Mouse (Mus musculus): Measurements from ENCODE around the gene Ano10. TPM values are rescaled to one million over a fixed set of nuclear protein-coding genes. Genes with fewer than 3 reads are reported as not detected.

The Ano10 gene
- polyA plus RNA-seq, 1 experiment from 2014 or later, result 26.3 TPM

DNA sequence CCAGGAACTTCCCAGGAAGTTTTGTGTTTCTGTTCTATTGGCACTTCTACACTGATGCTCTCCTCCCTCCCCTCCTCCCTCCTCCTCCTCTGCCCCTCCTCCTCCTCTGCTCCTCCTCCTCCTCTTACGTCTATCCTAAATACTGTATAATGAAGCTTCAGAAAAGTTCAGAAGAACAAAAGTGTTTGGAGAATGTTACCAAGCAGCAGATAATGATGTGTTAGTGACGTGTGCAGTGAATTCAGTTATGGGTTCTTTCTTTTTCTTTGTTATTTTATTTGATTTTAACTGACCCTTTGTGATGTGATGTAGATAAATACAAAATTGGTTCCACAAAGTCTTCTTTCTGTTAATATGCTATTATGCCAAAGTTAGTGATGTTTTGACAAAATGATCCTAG, 155.0 kb downstream of the Ano10 start:
- WGBS, result 68% methylated on average over 2 of the region's 2 CpGs
- Histone ChIP-seq H3K27ac (replicated peaks) (no peak overlapping the region), H3K27me3 (replicated peaks; ENCODE audit: low read depth, poor library complexity, severe bottlenecking) (no peaks in the 10 kb centered on the region), H3K36me3 (replicated peaks) (peaks cover 42% of the 10 kb centered on the region), H3K4me3 (no peak overlapping the region), H3K4me1 (peaks cover 8% of the 10 kb centered on the region), H3K9me3 (peaks cover 1% of the 10 kb centered on the region; the same call in 1 of the 2 replicates)
- DNase-seq (ENCODE audit: low spot score), result no peak

DNA sequence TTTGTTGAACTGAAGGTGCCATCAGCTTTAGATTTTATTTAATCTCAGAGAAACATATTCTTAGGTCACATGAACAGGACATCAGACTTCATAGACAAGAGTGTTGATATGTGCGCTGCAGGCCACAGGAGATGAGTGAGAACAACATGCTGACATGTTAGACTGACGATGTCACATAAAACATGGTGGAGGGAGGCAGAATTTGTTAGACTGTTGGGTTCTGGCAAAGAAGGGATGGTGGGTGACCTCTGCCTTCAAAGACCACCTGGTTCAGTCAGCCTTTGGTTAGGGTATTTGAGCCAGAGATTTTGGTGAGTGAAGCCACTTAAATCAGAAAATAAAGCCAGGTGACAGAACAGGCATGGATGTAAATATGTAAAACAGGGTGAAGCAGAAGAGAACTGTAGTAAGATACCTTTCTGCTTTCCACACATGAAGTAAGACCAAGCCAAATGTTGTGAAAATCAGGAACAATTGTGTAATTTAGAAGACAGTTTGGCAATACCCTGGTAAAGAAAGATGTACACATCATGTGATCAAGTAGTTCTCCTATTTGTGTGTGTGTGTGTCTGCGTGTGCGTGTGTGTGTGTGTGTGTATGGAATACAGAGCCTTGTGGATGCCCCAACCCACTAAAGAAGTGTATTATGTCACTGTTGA, 155.7 kb downstream of the Ano10 start:
- H3K4me3 ChIP-seq, result no peak overlapping the region
- peaks cover 35% of the 10 kb centered on the region for H3K36me3 ChIP-seq (replicated peaks)
- no peak for DNase-seq (ENCODE audit: low spot score)
- no peak overlapping the region for H3K27ac ChIP-seq (replicated peaks)
- H3K9me3 ChIP-seq, result no peaks in the 10 kb centered on the region
- WGBS, result 95% methylated on average over 4 of the region's 4 CpGs
- H3K27me3 ChIP-seq (replicated peaks; ENCODE audit: low read depth, poor library complexity, severe bottlenecking), result no peaks in the 10 kb centered on the region
- H3K4me1 ChIP-seq, result peaks cover 8% of the 10 kb centered on the region

DNA sequence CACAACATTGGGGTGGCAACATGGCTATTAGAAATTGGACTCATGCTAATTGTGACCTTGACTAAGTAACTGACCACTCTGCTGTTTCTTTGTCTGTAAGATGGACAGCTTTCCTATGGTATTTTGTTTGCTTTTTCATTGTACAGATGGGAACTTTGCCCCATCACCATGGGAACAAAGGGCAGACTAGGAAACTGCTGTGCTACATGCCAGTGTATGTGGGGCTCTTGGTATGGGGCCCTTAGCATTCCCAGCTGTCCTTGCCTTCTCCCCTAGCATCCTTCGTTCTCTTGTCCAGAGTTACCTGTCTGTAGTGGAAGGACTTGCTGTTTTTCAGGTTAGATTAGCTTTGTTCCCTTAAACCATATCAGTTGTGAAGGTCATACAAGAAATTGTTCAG, 156.3 kb downstream of the Ano10 start:
- 90% methylated on average over 1 of the region's 1 CpGs for WGBS
- H3K27me3 ChIP-seq (replicated peaks; ENCODE audit: low read depth, poor library complexity, severe bottlenecking), result no peaks in the 10 kb centered on the region
- H3K36me3 ChIP-seq (replicated peaks), result peaks cover 37% of the 10 kb centered on the region
- H3K4me3 ChIP-seq, result no peak overlapping the region
- H3K27ac ChIP-seq (replicated peaks), result no peak overlapping the region
- DNase-seq (ENCODE audit: low spot score), result no peak
- peaks cover 8% of the 10 kb centered on the region for H3K4me1 ChIP-seq
- no peaks in the 10 kb centered on the region for H3K9me3 ChIP-seq

DNA sequence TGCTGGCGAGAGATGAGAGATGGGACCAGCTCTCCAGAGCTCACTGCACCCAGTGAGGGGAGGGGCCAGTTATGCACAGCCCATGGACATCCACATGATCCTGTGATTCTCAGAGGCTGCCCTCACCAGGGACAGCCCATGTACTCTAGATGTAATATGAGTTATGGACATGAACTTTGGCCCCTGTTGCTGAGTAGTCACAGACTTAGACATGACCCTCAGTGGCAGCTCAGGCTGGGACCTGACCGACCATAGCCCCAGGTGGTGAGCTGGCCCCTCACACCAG, 158.4 kb downstream of the Ano10 start:
- Histone ChIP-seq H3K9me3 (no peaks in the 10 kb centered on the region), H3K4me3 (no peak overlapping the region), H3K27ac (replicated peaks) (no peak overlapping the region), H3K36me3 (replicated peaks) (peaks cover 41% of the 10 kb centered on the region), H3K27me3 (replicated peaks; ENCODE audit: low read depth, poor library complexity, severe bottlenecking) (no peaks in the 10 kb centered on the region), H3K4me1 (peaks cover 8% of the 10 kb centered on the region)
- DNase-seq (ENCODE audit: low spot score), result no peak
- WGBS, result 76% methylated on average over 2 of the region's 2 CpGs

DNA sequence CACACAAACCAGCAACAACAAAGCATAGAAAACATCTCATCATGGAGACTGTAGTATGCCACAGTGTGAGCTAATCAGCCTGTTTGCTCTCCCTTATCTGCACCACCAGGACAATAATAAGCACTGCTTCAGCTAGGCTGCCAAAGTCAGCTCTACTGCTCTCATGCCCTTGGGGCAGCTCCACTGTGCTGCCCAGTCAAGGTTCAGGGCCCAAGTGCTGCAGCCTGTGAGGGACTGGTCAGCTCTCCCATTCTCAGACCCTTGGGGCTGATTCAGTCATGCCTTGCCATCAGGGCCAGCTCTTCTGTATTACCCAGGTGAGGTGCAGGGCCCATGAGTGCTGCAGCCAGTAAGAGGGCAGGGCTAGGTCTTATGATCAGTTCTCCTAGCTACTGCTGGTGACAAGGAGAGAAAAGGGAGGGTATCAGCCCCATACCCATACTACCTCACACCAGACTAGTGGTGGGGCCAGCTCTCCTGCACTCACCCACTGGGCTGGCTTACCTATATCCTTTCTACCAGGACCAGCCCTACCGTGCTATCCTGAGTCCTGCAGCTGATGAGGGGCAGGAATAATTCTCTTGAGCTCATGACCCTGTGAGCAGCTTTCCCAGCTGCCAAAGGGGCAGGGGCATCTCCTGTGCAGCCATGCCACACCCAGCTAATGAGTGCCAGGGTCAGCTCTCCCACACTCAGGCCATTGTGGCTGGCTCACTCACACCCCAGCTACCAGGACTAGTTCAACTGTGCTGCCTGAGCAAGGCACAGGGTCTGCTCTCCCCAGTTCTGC, 158.9 kb downstream of the Ano10 start:
- Histone ChIP-seq H3K4me1 (peaks cover 11% of the 10 kb centered on the region), H3K9me3 (no peaks in the 10 kb centered on the region), H3K27me3 (replicated peaks; ENCODE audit: low read depth, poor library complexity, severe bottlenecking) (no peaks in the 10 kb centered on the region), H3K36me3 (replicated peaks) (peaks cover 41% of the 10 kb centered on the region), H3K4me3 (no peak overlapping the region), H3K27ac (replicated peaks) (no peak overlapping the region)
- WGBS, result 76% methylated on average over 1 of the region's 1 CpGs
- DNase-seq (ENCODE audit: low spot score), result no peak

DNA sequence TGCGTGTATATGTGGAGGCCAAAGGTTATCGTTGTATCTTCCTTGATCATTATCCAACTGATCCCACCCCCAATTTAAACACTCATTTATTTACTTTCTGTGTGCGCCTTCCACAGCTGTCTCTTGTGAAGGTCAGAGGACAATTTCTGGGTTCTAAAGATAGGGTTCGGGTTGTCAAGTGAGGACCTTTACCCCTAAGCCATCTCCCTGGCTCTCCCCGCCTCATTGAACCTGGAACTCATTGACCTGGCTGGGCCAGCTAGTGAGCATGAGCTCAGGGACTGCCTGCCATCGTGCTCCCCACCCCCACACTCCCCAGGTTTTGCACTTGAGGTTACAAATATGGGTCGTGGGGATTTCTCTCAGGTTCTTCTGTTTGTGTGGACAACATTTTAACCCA, 162.1 kb downstream of the Ano10 start:
- H3K4me1 ChIP-seq, result peaks cover 15% of the 10 kb centered on the region
- DNase-seq (ENCODE audit: low spot score), result no peak
- WGBS, result 76% methylated on average over 7 of the region's 7 CpGs
- no peaks in the 10 kb centered on the region for H3K27me3 ChIP-seq (replicated peaks; ENCODE audit: low read depth, poor library complexity, severe bottlenecking)
- no peaks in the 10 kb centered on the region for H3K9me3 ChIP-seq
- H3K27ac ChIP-seq (replicated peaks), result no peak overlapping the region
- no peak overlapping the region for H3K4me3 ChIP-seq
- H3K36me3 ChIP-seq (replicated peaks), result peaks cover 27% of the 10 kb centered on the region

DNA sequence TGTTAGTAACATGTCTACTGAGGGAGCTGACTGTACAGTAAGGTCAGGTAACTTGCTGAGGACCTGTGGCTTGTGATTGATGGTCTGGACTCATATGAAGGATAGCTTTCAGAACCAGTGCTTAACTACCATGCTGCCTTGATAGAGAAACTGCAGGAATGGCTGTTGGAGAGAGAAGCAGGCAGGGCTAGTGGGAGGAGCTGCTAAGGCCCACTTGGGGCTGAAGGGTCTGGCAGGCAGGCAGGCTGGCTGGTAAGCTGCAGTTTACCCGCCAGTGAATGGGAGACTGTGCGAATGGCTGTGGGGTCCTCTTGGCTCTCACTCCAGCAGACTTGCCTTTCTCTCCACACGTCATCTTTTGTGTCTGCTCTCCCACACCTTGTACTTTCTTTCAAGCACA, 163.6 kb downstream of the Ano10 start:
- 45% methylated on average over 3 of the region's 3 CpGs for WGBS

DNA sequence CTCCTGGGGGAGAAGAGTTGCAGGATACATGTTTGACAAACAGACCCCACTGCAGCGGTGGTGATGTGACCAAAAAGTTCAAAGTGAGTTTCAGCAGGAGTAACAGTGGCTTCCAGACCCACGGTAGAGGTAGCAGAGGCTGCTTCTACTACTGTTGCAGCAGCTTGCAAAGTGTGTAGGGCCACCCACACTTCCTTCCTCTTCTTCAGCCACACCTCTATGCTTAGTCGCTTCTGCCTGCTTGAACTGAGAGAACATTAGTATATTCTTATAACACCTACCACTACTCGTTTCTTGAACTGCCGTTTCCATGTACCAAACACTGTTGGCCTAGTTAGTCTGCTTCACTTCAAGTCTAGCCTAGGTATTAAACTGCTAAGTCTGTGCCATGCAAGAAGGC, 165.5 kb downstream of the Ano10 start:
- H3K4me1 ChIP-seq, result peaks cover 12% of the 10 kb centered on the region
- H3K4me3 ChIP-seq, result no peak overlapping the region
- H3K36me3 ChIP-seq (replicated peaks), result peaks cover 10% of the 10 kb centered on the region; the same call in 1 of the 2 replicates
- 84% methylated on average over 5 of the region's 5 CpGs for WGBS
- no peak overlapping the region for H3K27ac ChIP-seq (replicated peaks)
- no peaks in the 10 kb centered on the region for H3K27me3 ChIP-seq (replicated peaks; ENCODE audit: low read depth, poor library complexity, severe bottlenecking)
- H3K9me3 ChIP-seq, result no peaks in the 10 kb centered on the region
- DNase-seq (ENCODE audit: low spot score), result no peak

More for the DNA sequence above, 163.6 kb downstream of the Ano10 start:
- H3K27me3 ChIP-seq (replicated peaks; ENCODE audit: low read depth, poor library complexity, severe bottlenecking), result no peaks in the 10 kb centered on the region
- H3K9me3 ChIP-seq, result no peaks in the 10 kb centered on the region
- H3K4me3 ChIP-seq, result no peak overlapping the region
- peaks cover 17% of the 10 kb centered on the region for H3K4me1 ChIP-seq
- no peak for DNase-seq (ENCODE audit: low spot score)
- peaks cover 16% of the 10 kb centered on the region for H3K36me3 ChIP-seq (replicated peaks)
- H3K27ac ChIP-seq (replicated peaks), result no peak overlapping the region

DNA sequence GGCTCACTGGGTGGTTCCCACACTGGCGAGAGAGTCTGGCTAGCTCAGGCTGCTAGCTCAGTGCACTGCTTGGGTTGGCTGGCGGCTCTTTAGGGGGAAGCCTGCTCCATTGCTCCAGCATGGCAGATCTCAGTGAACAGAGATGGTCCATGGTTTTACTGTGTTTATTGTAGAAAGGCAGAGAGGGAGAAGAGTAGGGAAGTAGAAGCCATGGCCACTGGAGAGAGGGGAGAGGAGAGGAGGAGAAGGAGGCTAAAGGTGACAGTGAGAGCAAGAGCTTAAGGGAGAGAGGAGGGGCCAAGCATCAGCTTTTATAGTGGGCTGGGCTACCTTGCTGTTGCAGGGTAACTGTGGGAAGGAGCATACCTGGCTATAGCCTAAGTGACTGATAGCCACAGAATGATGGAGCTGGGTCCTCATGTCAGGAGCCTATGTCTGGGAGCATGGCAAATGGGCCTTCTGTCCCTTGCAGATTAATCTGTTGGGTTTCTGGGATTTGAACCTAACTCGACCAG, 166.9 kb downstream of the Ano10 start:
- Histone ChIP-seq H3K27me3 (replicated peaks; ENCODE audit: low read depth, poor library complexity, severe bottlenecking) (no peaks in the 10 kb centered on the region), H3K4me1 (peaks cover 12% of the 10 kb centered on the region), H3K27ac (replicated peaks) (no peak overlapping the region), H3K4me3 (no peak overlapping the region), H3K36me3 (replicated peaks) (0 out of 2 replicates have a peak, but pooled peaks cover 3% of the 10 kb centered on the region), H3K9me3 (no peaks in the 10 kb centered on the region)
- DNase-seq (ENCODE audit: low spot score), result no peak
- WGBS, result 66% methylated on average over 3 of the region's 3 CpGs

DNA sequence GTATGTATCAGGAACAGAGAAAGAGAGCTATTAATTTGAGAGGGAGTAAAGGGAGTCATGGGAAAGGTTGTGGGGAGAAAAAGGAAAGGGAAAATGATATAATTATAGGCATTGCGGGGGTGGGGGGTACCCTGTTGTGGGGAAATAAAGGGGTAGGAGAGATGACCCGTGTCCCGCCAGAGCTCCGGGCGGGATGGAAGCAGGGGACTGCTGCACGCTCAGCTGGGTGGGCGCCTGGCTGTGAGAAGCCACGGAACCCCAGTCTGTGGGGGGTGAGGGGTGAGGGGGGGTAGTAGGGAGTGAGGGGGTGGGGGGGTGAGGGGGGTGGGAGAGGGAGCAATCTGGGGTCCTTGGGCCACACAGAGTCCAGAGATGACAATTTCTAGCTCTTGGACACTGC, 167.4 kb downstream of the Ano10 start:
- no peaks in the 10 kb centered on the region for H3K9me3 ChIP-seq
- peaks cover 12% of the 10 kb centered on the region for H3K4me1 ChIP-seq
- no peak overlapping the region for H3K4me3 ChIP-seq
- DNase-seq (ENCODE audit: low spot score), result no peak
- whole genome bisulfite sequencing, result 73% methylated on average over 8 of the region's 8 CpGs
- no peaks in the 10 kb centered on the region for H3K27me3 ChIP-seq (replicated peaks; ENCODE audit: low read depth, poor library complexity, severe bottlenecking)
- no peaks in the 10 kb centered on the region for H3K36me3 ChIP-seq (replicated peaks)
- H3K27ac ChIP-seq (replicated peaks), result no peak overlapping the region

Small RNA genes within 50 kb of the gene (microRNA-seq; reads per million reads assigned to microRNA genes)
- gene Mir8106, result not detected

Other genes with a start within 250 kb of the Ano10 start
- gene Snrk, start 177.2 kb downstream of the Ano10 start, polyA plus RNA-seq (2016; fragmentation: Nextera tagmentation; extraction: Ambion mirVana), result 33.2 and 34.8 TPM in 2 replicates
- 19.3 and 21.6 TPM in 2 replicates for gene Abhd5, start 57.2 kb upstream of the Ano10 start, polyA plus RNA-seq (2016; fragmentation: Nextera tagmentation; extraction: Ambion mirVana)

All from embryonic facial prominence, embryonic 10.5 days (tissue).